Mouse (Mus musculus): ENCODE results near the gene Ifnk. TPM values are rescaled to one million over a fixed set of nuclear protein-coding genes. Genes with fewer than 3 reads are reported as not detected.

The Ifnk gene
- total RNA-seq, 1 experiment, result not detected

DNA sequence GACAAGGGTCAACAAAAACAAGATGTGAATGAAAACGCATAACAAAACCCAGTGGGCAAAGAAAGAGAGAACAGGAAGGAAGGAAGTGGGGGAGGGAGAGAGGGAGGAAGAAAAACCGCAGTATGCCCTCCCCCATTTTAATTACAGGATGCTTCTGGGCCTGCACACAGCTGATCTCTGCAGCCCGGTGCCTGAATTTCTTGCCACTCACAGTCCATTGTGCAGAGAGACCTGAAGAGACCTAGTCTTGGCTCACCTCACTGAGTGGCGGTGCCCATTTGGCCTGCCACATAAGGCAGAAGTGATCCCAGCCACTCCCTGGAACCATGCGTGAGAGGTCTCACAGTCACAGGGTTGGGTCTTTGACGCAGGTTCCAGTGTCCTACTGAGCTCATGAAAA is 13.8 kb upstream of the Ifnk start:
- in situ Hi-C loops (cut with MboI; ENCODE audit: low sequenced_read_pairs in 2 of 2, unreplicated experiment in 2 of 2), result no loop called here
- H3K4me1 ChIP-seq (ENCODE audit: control insufficient read depth in 2 of 2, insufficient read depth in 2 of 2, low read length in 2 of 2, poor library complexity in 1 of 2), result peaks cover 0 to 21% of the 10 kb centered on the region in 2 experiments; a peak in 2 of 4 replicates
- peak overlapping the region; percentile 50; the same call in 1 of the 2 replicates for H3K9ac ChIP-seq (ENCODE audit: insufficient read depth, low read depth, low read length, poor library complexity, severe bottlenecking)
- 0 out of 4 replicates have a peak overlapping the region, but pooled peaks of 1 of the 2 experiments have one; percentile 33 for H3K4me3 ChIP-seq (ENCODE audit: insufficient read depth in 1 of 2, low read depth in 1 of 2, low read length in 2 of 2, poor library complexity in 1 of 2, severe bottlenecking in 1 of 2)
- TF ChIP-seq HCFC1 (IDR thresholded peaks at IDR 0.05; ENCODE audit: borderline replicate concordance, insufficient read depth, low read length) (no peak), MAFK (IDR thresholded peaks at IDR 0.05; ENCODE audit: insufficient read depth, low read depth, low read length) (no peak), ZC3H11A (IDR thresholded peaks at IDR 0.05; ENCODE audit: borderline replicate concordance, low read depth, low read length) (no peak), ZNF384 (IDR thresholded peaks at IDR 0.05; ENCODE audit: low read depth, low read length) (no peak), CHD2 (IDR thresholded peaks at IDR 0.05; ENCODE audit: low read depth, low read length) (no peak)
- H3K27ac ChIP-seq (ENCODE audit: insufficient read depth, low read depth, low read length, poor library complexity, severe bottlenecking), result no peak overlapping the region; the same call in 1 of the 2 replicates
- DNase-seq (ENCODE audit: low read depth, low spot score), result no peak
- no peaks in the 10 kb centered on the region for H3K9me3 ChIP-seq (ENCODE audit: control insufficient read depth, insufficient read depth, low read depth, low read length)
- no peaks in the 10 kb centered on the region for H3K36me3 ChIP-seq (ENCODE audit: control insufficient read depth, insufficient read depth, low read length, poor library complexity, severe bottlenecking)

DNA sequence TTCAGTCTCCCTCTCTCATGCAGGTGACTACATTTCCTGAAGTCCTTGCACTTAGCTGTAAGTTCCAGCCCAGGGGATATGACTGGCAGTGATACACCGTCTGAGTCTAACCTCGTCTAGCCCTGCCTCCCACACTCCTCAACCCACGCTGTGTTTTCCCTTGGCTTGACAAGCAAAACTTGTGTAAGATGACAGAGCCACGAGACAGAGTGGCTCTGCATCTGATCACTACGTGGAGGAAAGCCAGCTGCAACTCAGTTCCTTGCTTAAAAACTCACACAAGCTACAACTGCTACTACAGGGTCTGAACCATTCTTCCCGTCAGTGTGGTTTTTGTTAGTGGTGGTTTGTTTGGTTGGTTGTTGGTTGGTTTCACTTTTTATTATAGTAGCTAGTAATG is 11.5 kb upstream of the Ifnk start:
- in situ Hi-C loops (cut with MboI; ENCODE audit: low sequenced_read_pairs in 2 of 2, unreplicated experiment in 2 of 2), result no loop called here
- Histone ChIP-seq H3K9me3 (ENCODE audit: control insufficient read depth, insufficient read depth, low read depth, low read length) (no peaks in the 10 kb centered on the region), H3K36me3 (ENCODE audit: control insufficient read depth, insufficient read depth, low read length, poor library complexity, severe bottlenecking) (no peaks in the 10 kb centered on the region), H3K9ac (ENCODE audit: insufficient read depth, low read depth, low read length, poor library complexity, severe bottlenecking) (no peak overlapping the region), H3K4me1 (ENCODE audit: control insufficient read depth in 2 of 2, insufficient read depth in 2 of 2, low read length in 2 of 2, poor library complexity in 1 of 2) (peaks cover 0 to 17% of the 10 kb centered on the region in 2 experiments; a peak in 2 of 4 replicates), H3K27ac (ENCODE audit: insufficient read depth, low read depth, low read length, poor library complexity, severe bottlenecking) (no peak overlapping the region), H3K4me3 (ENCODE audit: insufficient read depth in 1 of 2, low read depth in 1 of 2, low read length in 2 of 2, poor library complexity in 1 of 2, severe bottlenecking in 1 of 2) (no peak overlapping the region)
- no peak for TF ChIP-seq CHD2 (IDR thresholded peaks at IDR 0.05; ENCODE audit: low read depth, low read length)
- no peak for TF ChIP-seq MAFK (IDR thresholded peaks at IDR 0.05; ENCODE audit: insufficient read depth, low read depth, low read length)
- TF ChIP-seq ZNF384 (IDR thresholded peaks at IDR 0.05; ENCODE audit: low read depth, low read length), result no peak
- TF ChIP-seq HCFC1 (IDR thresholded peaks at IDR 0.05; ENCODE audit: borderline replicate concordance, insufficient read depth, low read length), result no peak
- TF ChIP-seq ZC3H11A (IDR thresholded peaks at IDR 0.05; ENCODE audit: borderline replicate concordance, low read depth, low read length), result no peak
- no peak for DNase-seq (ENCODE audit: low read depth, low spot score)

DNA sequence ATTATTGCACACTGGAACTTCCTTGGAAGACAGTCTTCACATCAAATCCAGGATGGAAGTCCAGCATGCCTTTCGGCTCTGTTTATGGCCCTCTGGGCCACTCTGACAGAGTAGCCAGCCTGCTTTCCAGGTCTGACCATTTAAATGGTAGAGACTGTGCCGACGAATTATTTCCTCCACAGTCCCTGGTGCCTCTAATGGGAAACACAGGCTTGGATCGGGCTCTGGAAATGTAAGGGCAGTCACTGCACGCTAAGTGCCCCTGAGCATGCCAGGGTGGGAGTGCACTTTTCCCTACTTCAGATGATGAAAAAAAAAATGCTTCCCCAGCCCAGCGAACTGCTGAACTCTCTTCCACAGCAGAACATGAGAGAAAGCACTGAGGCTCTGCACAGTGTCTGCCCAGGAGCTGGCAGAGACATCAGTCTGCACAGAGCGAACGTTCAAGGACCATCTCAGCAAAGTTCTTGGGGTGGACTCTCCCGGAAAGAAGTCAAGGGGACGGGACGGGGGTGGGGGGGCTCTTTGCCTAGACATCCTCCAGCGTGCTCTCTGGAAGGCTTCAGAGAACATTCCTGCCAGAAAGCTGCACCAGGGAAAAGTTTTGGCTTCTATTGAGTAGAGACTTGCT is 8.3 kb upstream of the Ifnk start:
- H3K27ac ChIP-seq (ENCODE audit: insufficient read depth, low read depth, low read length, poor library complexity, severe bottlenecking), result no peak overlapping the region
- H3K4me1 ChIP-seq (ENCODE audit: control insufficient read depth in 2 of 2, insufficient read depth in 2 of 2, low read length in 2 of 2, poor library complexity in 1 of 2), result no peaks in the 10 kb centered on the region
- in situ Hi-C loops (cut with MboI; ENCODE audit: low sequenced_read_pairs in 2 of 2, unreplicated experiment in 2 of 2), result no loop called here
- no peak overlapping the region for H3K9ac ChIP-seq (ENCODE audit: insufficient read depth, low read depth, low read length, poor library complexity, severe bottlenecking)
- no peaks in the 10 kb centered on the region for H3K36me3 ChIP-seq (ENCODE audit: control insufficient read depth, insufficient read depth, low read length, poor library complexity, severe bottlenecking)
- H3K4me3 ChIP-seq (ENCODE audit: insufficient read depth in 1 of 2, low read depth in 1 of 2, low read length in 2 of 2, poor library complexity in 1 of 2, severe bottlenecking in 1 of 2), result no peak overlapping the region
- no peak for TF ChIP-seq MAFK (IDR thresholded peaks at IDR 0.05; ENCODE audit: insufficient read depth, low read depth, low read length)
- DNase-seq (ENCODE audit: low read depth, low spot score), result no peak
- H3K9me3 ChIP-seq (ENCODE audit: control insufficient read depth, insufficient read depth, low read depth, low read length), result no peaks in the 10 kb centered on the region

DNA sequence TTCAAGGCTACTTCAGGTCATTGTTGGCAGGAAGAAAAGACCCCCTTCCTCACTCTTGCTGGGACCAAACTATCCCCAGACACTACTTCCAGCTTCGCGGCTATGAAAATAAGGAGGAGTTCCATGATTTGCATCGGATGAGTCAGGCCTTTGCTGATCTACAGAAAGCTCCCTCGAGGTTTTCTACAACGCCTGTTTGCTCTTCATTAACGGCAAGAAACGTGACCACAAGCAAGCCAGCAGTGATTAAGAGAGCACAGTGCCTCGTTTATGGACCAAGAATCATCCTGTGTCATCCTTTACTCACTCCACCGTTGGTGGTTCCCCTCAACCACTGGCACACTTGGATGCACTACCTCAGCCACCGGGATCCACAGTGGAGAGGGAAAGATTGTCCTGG is 6.1 kb upstream of the Ifnk start:
- H3K4me1 ChIP-seq (ENCODE audit: control insufficient read depth in 2 of 2, insufficient read depth in 2 of 2, low read length in 2 of 2, poor library complexity in 1 of 2), result no peaks in the 10 kb centered on the region
- no peak overlapping the region for H3K27ac ChIP-seq (ENCODE audit: insufficient read depth, low read depth, low read length, poor library complexity, severe bottlenecking)
- no peak for DNase-seq (ENCODE audit: low read depth, low spot score)
- H3K9ac ChIP-seq (ENCODE audit: insufficient read depth, low read depth, low read length, poor library complexity, severe bottlenecking), result no peak overlapping the region
- no peaks in the 10 kb centered on the region for H3K9me3 ChIP-seq (ENCODE audit: control insufficient read depth, insufficient read depth, low read depth, low read length)
- TF ChIP-seq MAFK (IDR thresholded peaks at IDR 0.05; ENCODE audit: insufficient read depth, low read depth, low read length) (no peak), CHD2 (IDR thresholded peaks at IDR 0.05; ENCODE audit: low read depth, low read length) (no peak)
- in situ Hi-C loops (cut with MboI; ENCODE audit: low sequenced_read_pairs in 2 of 2, unreplicated experiment in 2 of 2), result no loop called here
- no peak overlapping the region for H3K4me3 ChIP-seq (ENCODE audit: insufficient read depth in 1 of 2, low read depth in 1 of 2, low read length in 2 of 2, poor library complexity in 1 of 2, severe bottlenecking in 1 of 2)
- no peaks in the 10 kb centered on the region for H3K36me3 ChIP-seq (ENCODE audit: control insufficient read depth, insufficient read depth, low read length, poor library complexity, severe bottlenecking)

DNA sequence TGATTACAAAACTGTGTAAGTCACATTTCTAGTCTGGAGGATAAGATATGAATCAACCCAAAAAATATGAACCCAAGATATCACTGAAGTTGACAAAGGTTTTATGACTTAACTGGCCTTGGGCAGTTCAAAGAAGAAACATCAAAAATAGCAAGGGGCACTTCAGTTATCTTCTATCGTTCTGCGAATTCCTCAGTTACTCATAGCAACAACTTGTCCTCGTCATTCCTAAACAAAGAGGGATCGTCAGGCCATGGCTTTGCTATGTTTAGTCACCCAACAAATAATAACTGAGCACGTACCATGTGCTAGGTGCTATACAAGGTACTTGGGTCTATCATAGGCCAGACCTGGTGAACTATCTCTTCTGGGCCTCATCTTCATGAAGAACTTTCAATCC is 5.3 kb upstream of the Ifnk start:
- no peaks in the 10 kb centered on the region for H3K36me3 ChIP-seq (ENCODE audit: control insufficient read depth, insufficient read depth, low read length, poor library complexity, severe bottlenecking)

More for the DNA sequence above, 5.3 kb upstream of the Ifnk start:
- Histone ChIP-seq H3K4me1 (ENCODE audit: control insufficient read depth in 2 of 2, insufficient read depth in 2 of 2, low read length in 2 of 2, poor library complexity in 1 of 2) (no peaks in the 10 kb centered on the region), H3K27ac (ENCODE audit: insufficient read depth, low read depth, low read length, poor library complexity, severe bottlenecking) (no peak overlapping the region), H3K9ac (ENCODE audit: insufficient read depth, low read depth, low read length, poor library complexity, severe bottlenecking) (no peak overlapping the region), H3K4me3 (ENCODE audit: insufficient read depth in 1 of 2, low read depth in 1 of 2, low read length in 2 of 2, poor library complexity in 1 of 2, severe bottlenecking in 1 of 2) (no peak overlapping the region), H3K9me3 (ENCODE audit: control insufficient read depth, insufficient read depth, low read depth, low read length) (no peaks in the 10 kb centered on the region)
- no peak for DNase-seq (ENCODE audit: low read depth, low spot score)
- TF ChIP-seq HCFC1 (IDR thresholded peaks at IDR 0.05; ENCODE audit: borderline replicate concordance, insufficient read depth, low read length), result no peak
- TF ChIP-seq CHD2 (IDR thresholded peaks at IDR 0.05; ENCODE audit: low read depth, low read length), result no peak
- no peak for TF ChIP-seq ZNF384 (IDR thresholded peaks at IDR 0.05; ENCODE audit: low read depth, low read length)
- no peak for TF ChIP-seq MAFK (IDR thresholded peaks at IDR 0.05; ENCODE audit: insufficient read depth, low read depth, low read length)
- TF ChIP-seq ZC3H11A (IDR thresholded peaks at IDR 0.05; ENCODE audit: borderline replicate concordance, low read depth, low read length), result no peak
- in situ Hi-C loops (cut with MboI; ENCODE audit: low sequenced_read_pairs in 2 of 2, unreplicated experiment in 2 of 2), result no loop called here
